Mouse (Mus musculus) midbrain, embryonic 13.5 days (tissue): ENCODE measurements at regions not wholly inside any gene's neighbourhood (a gene's known extent, or its start where the extent isn't known, plus 50 kb on each side); places are given as distances from the start of the nearest gene placed in this dataset.
A peak's percentile ranks its signal among the peaks of the same experiment; 100 is the strongest.

Experiments used
- ATAC-seq: fragments of 200-750 bp; cut with Nextera tagmentation; 2 replicates; pipeline ENCODE4 v1.8.0; 2017; ENCODE audit warnings: mild to moderate bottlenecking, moderate TSS enrichment, moderate library complexity
- H3K27ac ChIP-seq: fragments of 300-500 bp; sonication (generic); 2 replicates; pipeline ENCODE4 v1.5.1; 2015; ENCODE audit warnings: inconsistent platforms, mild to moderate bottlenecking, moderate library complexity
- H3K27me3 ChIP-seq: fragments of 300-500 bp; sonication (generic); 2 replicates; pipeline ENCODE4 v1.6.1; 2015; ENCODE audit warnings: mild to moderate bottlenecking, inconsistent platforms
- H3K36me3 ChIP-seq: fragments of 300-500 bp; sonication (generic); 2 replicates; pipeline ENCODE4 v1.6.1; 2015; ENCODE audit warnings: mild to moderate bottlenecking, inconsistent platforms
- H3K4me1 ChIP-seq: fragments of 300-500 bp; sonication (generic); replicated peaks from 2 replicates; pipeline ENCODE4 v1.6.1; 2015; ENCODE audit warnings: inconsistent platforms
- H3K4me2 ChIP-seq: fragments of 300-500 bp; sonication (generic); replicated peaks from 2 replicates; pipeline ENCODE4 v1.6.1; 2015; ENCODE audit warnings: moderate library complexity, mild to moderate bottlenecking, inconsistent platforms
- H3K4me3 ChIP-seq: fragments of 300-500 bp; sonication (generic); replicated peaks from 2 replicates; pipeline ENCODE4 v1.5.1; 2015; ENCODE audit warnings: mild to moderate bottlenecking, inconsistent platforms
- H3K9ac ChIP-seq: fragments of 300-500 bp; sonication (generic); replicated peaks from 2 replicates; pipeline ENCODE4 v1.6.1; 2015; ENCODE audit warnings: mild to moderate bottlenecking, inconsistent platforms
- H3K9me3 ChIP-seq: fragments of 300-500 bp; sonication (generic); 2 replicates; pipeline ENCODE4 v1.6.1; 2016; ENCODE audit warnings: mild to moderate bottlenecking, inconsistent platforms
- WGBS: fragments of 180-500 bp; shearing (Covaris S2); methylation state at CpG from one replicate; pipeline ENCODE4 v1.1.7; 2015; 5-methylcytosine and 5-hydroxymethylcytosine counted together

DNA sequence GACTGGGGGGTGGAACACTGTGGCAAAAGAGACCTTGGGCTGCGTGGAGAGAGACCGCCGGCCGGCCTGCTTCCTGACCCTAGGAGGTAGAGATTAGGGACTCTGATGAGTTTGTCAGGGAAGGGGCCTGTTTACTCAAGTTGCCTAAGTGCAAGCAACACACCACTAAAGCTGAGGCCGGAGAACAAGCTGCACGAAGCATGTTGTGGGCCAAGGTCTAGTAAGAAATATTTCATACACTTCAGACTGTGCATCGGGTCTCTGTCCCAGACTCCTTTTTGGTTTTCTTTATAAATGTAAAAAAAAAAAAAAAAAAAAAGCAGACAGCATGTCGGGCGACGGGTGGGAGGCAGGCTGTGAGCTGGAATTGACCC is 167.5 kb downstream of the 3100002H09Rik start:
- Histone ChIP-seq H3K4me3 (no peak overlapping the region), H3K9ac (0 out of 2 replicates have a peak overlapping the region, but pooled peaks have one; percentile 32), H3K9me3 (no peaks in the 10 kb centered on the region), H3K27ac (peak overlapping the region; percentile 74), H3K36me3 (no peaks in the 10 kb centered on the region), H3K4me2 (peak overlapping the region; percentile 23), H3K27me3 (peaks cover 52% of the 10 kb centered on the region), H3K4me1 (peaks cover 42% of the 10 kb centered on the region)
- WGBS: 9% methylated on average over 10 of the region's 10 CpGs
- ATAC-seq: 0 out of 2 replicates have a peak, but pooled peaks have one; percentile 2

DNA sequence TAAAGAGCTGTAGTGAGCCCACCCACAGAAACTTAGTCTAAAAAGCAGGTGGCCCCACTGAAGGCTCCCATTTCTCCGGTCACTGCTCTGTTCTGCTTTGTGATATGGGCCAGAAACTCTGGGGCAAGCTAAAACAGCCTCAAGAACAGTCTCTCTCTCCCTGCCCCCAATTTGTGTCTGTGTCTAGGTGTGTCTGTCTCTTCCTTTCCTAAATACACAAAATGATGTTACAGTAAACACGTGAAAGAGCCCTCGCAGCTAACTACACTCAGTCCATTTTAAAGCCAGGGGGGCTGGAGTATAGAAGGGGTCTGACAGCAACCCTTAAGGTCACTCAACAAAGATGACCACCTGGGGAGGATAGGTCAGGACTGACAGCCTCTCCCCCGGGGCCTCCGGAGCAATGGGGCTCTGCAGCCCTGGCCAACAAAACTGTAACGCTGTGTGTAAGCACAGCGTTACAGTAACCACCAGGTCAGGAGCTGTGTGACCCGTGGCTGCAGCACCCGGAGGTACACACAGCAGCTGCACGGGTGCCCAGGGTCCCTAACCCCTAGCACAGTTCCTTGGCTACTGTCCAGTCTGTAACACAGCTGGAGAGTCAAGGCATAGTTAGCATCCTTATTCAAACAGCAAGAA is 168.0 kb downstream of the 3100002H09Rik start:
- Histone ChIP-seq H3K4me3 (no peak overlapping the region), H3K4me1 (peaks cover 42% of the 10 kb centered on the region), H3K36me3 (no peaks in the 10 kb centered on the region), H3K4me2 (no peak overlapping the region), H3K27me3 (peaks cover 57% of the 10 kb centered on the region), H3K9ac (0 out of 2 replicates have a peak overlapping the region, but pooled peaks have one; percentile 32), H3K27ac (peak overlapping the region; percentile 64), H3K9me3 (no peaks in the 10 kb centered on the region)
- 4% methylated on average over 10 of the region's 10 CpGs for WGBS
- ATAC-seq: peak; percentile 18; the same call in 1 of the 2 replicates

DNA sequence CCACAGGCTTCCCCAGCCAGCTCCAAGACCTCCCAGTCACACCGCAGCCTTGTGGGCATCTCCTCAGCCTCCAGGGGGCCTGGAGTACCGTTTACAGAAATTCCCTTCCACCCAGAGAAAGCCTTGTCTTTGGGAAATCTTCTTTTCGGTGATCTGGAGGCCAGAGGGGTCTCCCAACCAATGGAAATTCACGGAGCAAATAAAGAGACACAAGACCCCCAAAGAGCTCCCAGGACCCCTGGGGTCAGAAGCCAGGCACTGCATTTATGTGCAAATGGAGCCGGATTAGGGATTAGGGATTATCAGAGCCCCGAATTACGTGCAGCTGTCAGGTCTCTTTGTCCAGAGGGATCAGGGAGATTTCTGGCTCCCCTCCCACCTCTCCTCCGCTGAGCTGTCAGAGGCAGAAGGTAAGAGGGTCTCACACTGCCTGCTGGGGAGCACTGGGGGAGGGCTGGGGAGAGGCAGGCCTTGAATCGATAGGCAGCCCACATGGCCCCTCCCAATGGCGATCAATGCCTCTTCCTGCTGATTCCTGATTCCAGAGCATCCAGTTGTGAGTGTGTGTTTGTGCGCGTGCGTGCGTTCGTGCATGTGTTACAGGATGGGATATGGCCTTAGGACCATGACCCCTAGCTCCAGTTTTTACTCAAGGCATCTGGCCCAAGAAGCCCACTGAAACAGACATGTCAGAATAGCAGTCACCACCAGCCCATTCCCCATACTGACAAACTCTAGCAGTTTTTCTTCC is 168.7 kb downstream of the 3100002H09Rik start:
- Histone ChIP-seq H3K9ac (no peak overlapping the region), H3K36me3 (no peaks in the 10 kb centered on the region), H3K27me3 (peaks cover 59% of the 10 kb centered on the region), H3K4me2 (no peak overlapping the region), H3K9me3 (no peaks in the 10 kb centered on the region), H3K4me3 (no peak overlapping the region), H3K4me1 (peaks cover 41% of the 10 kb centered on the region), H3K27ac (peak overlapping the region; percentile 44)
- ATAC-seq: peak; percentile 69
- WGBS: 4% methylated on average over 15 of the region's 15 CpGs

DNA sequence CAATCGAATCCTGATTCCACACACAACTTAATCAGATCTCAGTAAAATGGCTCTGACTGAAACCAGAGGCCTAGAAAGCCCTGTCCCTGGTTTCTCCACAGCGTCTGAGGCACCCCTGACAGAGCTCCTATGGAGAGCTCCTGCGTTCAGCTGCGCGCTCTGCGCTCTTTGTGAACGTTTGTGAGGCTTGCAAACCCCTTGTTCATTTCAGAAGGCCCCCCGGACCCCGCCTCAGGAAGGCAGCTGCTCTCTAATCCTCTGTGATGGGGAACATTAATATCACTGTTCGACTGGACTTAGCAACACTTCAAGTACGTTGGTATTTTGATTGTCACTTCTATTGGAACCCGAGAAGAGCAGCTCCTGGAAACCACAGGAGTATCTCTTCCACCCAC is 175.6 kb downstream of the 3100002H09Rik start:
- H3K27ac ChIP-seq: no peak overlapping the region; the same call in 1 of the 2 replicates
- H3K36me3 ChIP-seq: no peaks in the 10 kb centered on the region
- no peak overlapping the region for H3K9ac ChIP-seq
- 11% methylated on average over 12 of the region's 12 CpGs for WGBS
- ATAC-seq: no peak
- H3K4me2 ChIP-seq: no peak overlapping the region
- H3K27me3 ChIP-seq: peaks cover 45% of the 10 kb centered on the region
- peaks cover 19% of the 10 kb centered on the region for H3K4me1 ChIP-seq
- H3K4me3 ChIP-seq: no peak overlapping the region
- no peaks in the 10 kb centered on the region for H3K9me3 ChIP-seq

DNA sequence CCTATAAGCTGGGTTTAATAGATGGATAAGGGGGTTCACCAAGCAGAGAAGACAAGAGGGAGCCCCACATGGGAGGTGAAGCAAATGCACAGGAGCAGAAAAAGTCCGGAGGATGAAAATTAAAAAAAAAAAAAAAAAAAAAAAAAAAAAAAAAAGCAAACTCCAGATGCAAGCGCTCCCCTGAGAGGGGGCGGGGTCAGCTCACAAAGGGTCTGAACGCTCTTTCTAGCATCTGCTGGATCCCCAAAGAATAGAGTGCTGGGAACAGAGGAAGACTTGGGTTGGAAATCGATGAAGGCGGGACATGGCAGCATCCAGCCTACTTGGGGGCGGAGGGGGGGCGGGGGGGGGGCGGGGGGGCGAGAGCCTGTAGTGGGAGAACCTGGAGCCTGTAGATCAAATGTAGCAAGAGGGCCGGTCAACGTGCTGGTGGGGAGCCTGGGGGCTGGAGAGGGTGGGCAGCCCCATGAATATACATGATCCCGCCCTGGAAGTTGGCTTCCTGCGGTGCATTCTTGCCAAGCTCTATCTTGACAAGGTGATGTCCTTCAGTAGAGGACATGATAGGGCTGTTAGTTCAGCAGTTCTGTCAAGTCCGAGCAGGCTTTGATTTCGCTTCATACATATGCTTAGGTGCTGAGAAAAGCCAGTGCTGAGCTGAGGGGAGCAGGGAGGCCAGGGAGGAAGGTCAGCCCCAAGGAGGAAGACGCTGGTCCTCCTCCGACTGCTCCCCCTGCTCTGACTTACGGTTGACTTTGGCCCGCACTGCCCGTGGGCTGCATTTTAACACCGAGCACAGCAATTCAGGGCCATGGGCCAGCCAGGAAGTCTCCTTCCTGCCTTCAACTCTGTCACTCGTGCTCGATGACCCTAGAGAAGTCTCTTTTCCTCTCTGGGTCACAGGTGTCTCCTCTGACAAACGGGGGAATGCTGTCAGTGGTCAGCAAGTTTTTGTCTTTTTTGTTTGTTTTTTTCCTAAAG is 176.3 kb downstream of the 3100002H09Rik start:
- Histone ChIP-seq H3K9ac (no peak overlapping the region), H3K4me2 (peak overlapping the region; percentile 21), H3K9me3 (no peaks in the 10 kb centered on the region), H3K4me3 (no peak overlapping the region), H3K27me3 (peaks cover 42% of the 10 kb centered on the region), H3K4me1 (peaks cover 19% of the 10 kb centered on the region), H3K36me3 (no peaks in the 10 kb centered on the region), H3K27ac (no peak overlapping the region)
- peak; percentile 55; the same call in 1 of the 2 replicates for ATAC-seq
- 7% methylated on average over 23 of the region's 25 CpGs for WGBS

DNA sequence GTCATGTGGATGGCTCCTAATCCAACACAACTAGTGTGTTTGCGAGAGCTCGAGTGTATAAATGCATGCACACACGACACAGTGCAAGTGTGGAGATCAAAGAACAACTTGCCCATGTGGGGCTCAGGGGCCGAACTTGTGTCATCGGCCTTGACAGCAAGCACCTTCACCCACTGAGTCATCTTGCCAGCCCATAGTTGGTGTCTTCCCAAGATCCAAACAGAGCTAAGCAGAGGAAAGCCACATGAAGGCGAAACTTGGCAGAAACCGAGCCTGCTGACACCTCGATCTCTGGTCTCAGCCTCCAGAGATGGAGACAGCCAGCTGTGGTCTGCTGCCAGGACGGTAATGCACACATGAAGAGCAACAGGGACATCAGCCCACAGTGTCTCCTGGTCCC is 177.1 kb downstream of the 3100002H09Rik start:
- H3K9me3 ChIP-seq: no peaks in the 10 kb centered on the region
- no peak overlapping the region for H3K27ac ChIP-seq
- H3K4me2 ChIP-seq: no peak overlapping the region
- H3K9ac ChIP-seq: no peak overlapping the region
- H3K36me3 ChIP-seq: no peaks in the 10 kb centered on the region
- peaks cover 19% of the 10 kb centered on the region for H3K4me1 ChIP-seq
- no peak overlapping the region for H3K4me3 ChIP-seq
- peaks cover 38% of the 10 kb centered on the region for H3K27me3 ChIP-seq
- 77% methylated on average over 9 of the region's 9 CpGs for WGBS
- no peak for ATAC-seq

DNA sequence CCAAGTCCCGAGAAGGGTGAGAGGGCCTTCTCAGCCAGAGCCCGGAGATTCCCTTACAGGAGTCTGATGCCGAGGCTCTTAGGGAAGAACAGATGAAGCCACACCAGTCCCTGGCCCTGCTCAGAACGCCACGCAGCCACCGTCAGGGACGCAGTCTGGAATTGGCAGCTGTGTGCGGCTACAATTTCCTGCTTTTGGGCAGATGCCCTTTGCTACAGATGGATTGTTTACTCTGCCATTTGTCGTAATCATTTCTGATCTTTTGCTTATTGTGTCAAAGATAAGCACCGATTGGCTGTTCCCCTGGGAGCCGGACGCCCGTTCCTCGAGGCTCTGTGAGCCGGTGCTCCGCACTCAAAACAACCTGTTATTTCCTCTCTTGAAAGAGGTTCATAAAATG is 179.4 kb downstream of the 3100002H09Rik start:
- no peaks in the 10 kb centered on the region for H3K36me3 ChIP-seq
- no peaks in the 10 kb centered on the region for H3K9me3 ChIP-seq
- H3K4me1 ChIP-seq: peaks cover 19% of the 10 kb centered on the region
- H3K4me2 ChIP-seq: no peak overlapping the region
- H3K27me3 ChIP-seq: peaks cover 25% of the 10 kb centered on the region
- H3K9ac ChIP-seq: no peak overlapping the region
- 81% methylated on average over 16 of the region's 16 CpGs for WGBS
- no peak for ATAC-seq
- H3K4me3 ChIP-seq: no peak overlapping the region
- no peak overlapping the region for H3K27ac ChIP-seq

DNA sequence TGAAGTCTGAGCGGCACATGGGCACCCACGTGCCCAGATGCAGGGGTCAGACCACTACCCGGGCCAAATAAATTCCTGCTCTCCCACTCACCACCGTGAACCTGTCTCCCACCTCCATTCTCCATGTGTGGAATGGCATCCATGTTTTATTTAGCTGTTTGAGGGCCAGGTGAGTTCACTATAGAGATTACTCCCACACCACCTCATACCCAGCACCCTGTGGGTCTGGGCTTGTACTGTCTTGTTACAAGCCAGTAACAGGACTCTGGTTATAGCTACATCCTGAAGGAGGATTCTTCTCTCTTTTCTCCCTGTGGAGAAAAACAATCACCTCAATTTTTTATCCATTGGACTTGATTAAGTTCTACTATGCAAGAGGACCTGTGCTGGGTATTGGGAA is 181.8 kb downstream of the 3100002H09Rik start:
- Histone ChIP-seq H3K9me3 (no peaks in the 10 kb centered on the region), H3K4me3 (no peak overlapping the region), H3K4me1 (peaks cover 3% of the 10 kb centered on the region; the same call in 1 of the 2 replicates), H3K27ac (no peak overlapping the region), H3K36me3 (no peaks in the 10 kb centered on the region), H3K4me2 (no peak overlapping the region), H3K9ac (no peak overlapping the region), H3K27me3 (peaks cover 18% of the 10 kb centered on the region)
- WGBS: 90% methylated on average over 4 of the region's 4 CpGs
- ATAC-seq: no peak

DNA sequence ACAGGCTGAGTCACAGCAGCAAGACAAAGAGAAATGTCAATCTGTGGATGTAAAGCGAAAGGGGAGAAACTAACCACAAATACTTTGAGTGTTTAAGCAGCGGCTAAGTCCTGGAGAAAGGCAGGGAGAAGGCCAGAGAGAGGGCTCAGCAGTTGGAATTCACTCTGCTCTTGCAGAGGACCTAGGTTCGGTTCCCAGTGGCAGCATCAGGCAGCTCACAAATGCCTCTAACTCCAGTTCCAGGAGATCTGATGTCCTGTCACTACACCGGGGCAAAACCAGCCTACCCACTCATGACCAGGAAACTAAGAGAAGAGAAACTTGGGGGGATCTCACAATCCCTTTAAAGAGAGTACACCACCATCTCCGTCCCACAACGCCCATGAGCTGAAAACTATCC is 188.2 kb downstream of the 3100002H09Rik start:
- WGBS: 84% methylated on average over 6 of the region's 6 CpGs
- no peak for ATAC-seq

DNA sequence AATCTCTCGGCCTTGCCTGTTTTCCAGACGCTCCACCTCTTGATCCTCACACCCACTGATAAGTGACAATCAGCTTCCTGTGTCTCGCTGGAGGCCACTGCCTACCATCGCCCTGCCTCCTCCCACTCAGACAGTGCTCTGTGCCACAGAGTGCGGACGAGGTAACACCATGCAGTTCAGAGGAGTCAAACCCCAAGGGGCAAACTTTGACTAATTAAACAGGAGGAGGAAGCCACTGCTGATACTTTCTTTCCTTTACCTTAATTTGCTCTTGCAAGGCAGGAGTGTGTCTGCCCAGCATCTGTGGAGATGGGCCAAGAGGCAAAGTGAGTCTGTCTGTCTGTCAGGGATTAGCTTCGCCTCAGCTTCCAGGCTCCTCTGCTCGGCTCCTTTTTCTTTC is 192.2 kb downstream of the 3100002H09Rik start:
- 44% methylated on average over 8 of the region's 8 CpGs for WGBS
- no peak overlapping the region for H3K4me3 ChIP-seq
- no peak overlapping the region for H3K27ac ChIP-seq
- no peak for ATAC-seq
- H3K9ac ChIP-seq: no peak overlapping the region
- H3K36me3 ChIP-seq: no peaks in the 10 kb centered on the region
- H3K9me3 ChIP-seq: no peaks in the 10 kb centered on the region
- no peak overlapping the region for H3K4me2 ChIP-seq
- peaks cover 5% of the 10 kb centered on the region; the same call in 1 of the 2 replicates for H3K4me1 ChIP-seq
- peaks cover 12% of the 10 kb centered on the region; the same call in 1 of the 2 replicates for H3K27me3 ChIP-seq

More for the DNA sequence above, 188.2 kb downstream of the 3100002H09Rik start:
- H3K27me3 ChIP-seq: 0 out of 2 replicates have a peak, but pooled peaks cover 10% of the 10 kb centered on the region
- no peaks in the 10 kb centered on the region for H3K36me3 ChIP-seq
- H3K4me1 ChIP-seq: peaks cover 5% of the 10 kb centered on the region; the same call in 1 of the 2 replicates
- H3K27ac ChIP-seq: no peak overlapping the region
- H3K4me3 ChIP-seq: no peak overlapping the region
- no peak overlapping the region for H3K9ac ChIP-seq
- H3K4me2 ChIP-seq: no peak overlapping the region
- H3K9me3 ChIP-seq: no peaks in the 10 kb centered on the region

DNA sequence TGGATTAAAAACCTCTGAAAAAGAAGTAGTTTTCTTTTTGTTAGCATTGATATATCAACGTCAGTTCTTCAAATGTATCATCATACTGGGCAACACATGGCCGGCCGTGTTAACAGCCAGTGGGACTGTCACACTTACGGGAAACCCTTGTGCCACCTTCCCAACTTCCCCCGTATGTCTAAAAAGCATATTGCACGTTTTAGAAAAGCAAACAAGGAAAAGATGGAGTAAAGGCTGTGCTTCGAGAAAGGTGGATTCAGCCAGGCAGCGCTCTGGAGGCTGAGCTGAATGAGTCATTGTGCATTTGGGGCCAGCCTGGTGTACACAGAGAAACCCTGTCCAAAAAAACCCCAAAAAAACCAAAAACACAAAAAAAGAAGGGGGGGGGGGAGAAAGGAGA is 193.4 kb downstream of the 3100002H09Rik start:
- Histone ChIP-seq H3K27me3 (peaks cover 12% of the 10 kb centered on the region; the same call in 1 of the 2 replicates), H3K27ac (no peak overlapping the region), H3K9me3 (no peaks in the 10 kb centered on the region), H3K4me3 (no peak overlapping the region), H3K36me3 (no peaks in the 10 kb centered on the region), H3K9ac (no peak overlapping the region), H3K4me2 (no peak overlapping the region), H3K4me1 (peaks cover 5% of the 10 kb centered on the region; the same call in 1 of the 2 replicates)
- WGBS: 83% methylated on average over 8 of the region's 8 CpGs
- no peak for ATAC-seq
